Mouse (Mus musculus): ENCODE measurements around the gene Lmo1. TPM values are rescaled to one million over a fixed set of nuclear protein-coding genes. Genes with fewer than 3 reads are reported as not detected.

Gene Lmo1
- polyA plus RNA-seq, 1 experiment from 2014 or later: 2.6 TPM

DNA sequence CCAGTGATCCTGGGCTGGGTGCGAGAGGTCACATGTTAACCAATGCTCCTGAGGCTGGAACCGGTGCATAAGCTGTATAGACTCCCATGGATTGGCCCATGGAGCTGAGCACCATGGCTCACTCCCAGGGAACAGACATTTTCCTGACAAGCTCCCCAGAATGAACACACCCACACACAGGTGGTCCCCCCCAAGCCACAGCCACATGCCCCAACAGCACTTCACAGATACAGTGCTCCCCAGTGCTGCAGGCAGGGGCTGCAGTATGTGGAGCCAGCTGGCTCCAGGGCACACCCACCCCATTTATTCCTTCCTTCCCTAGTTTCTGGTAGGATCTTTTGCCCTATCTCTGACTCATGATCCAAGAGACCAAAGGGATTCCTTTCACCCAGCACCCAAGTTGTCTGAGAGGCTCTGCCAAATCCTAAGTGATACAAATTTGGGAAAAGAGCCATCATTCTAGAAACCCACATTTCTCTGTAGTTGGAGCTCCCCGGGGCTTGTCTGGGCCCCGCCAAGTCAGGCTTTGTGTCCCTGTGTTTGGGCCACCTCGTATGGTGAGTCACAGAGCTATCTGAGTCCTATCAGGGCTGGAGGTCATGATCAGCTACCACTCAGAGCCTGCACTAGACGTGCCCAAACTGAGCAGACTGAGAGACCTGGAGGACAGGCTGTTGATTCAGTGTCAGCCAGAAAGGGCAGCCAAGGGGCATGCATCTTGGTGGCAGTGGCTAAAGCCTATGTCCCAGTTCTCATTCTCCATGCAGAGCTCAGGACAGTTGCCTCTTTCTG is 12.4 kb upstream of the Lmo1 start:
- H3K36me3 ChIP-seq (ENCODE audit: control insufficient read depth, insufficient read depth, low read length): no peaks in the 10 kb centered on the region
- no peaks in the 10 kb centered on the region for H3K27me3 ChIP-seq (ENCODE audit: control insufficient read depth, insufficient read depth, low read length)
- H3K9me3 ChIP-seq (ENCODE audit: control insufficient read depth, low read length): no peaks in the 10 kb centered on the region
- no peak overlapping the region for H3K9ac ChIP-seq (ENCODE audit: low read length)
- no peak overlapping the region for H3K4me2 ChIP-seq (ENCODE audit: low read length)
- ATAC-seq (ENCODE audit: insufficient number of reproducible peaks, insufficient read depth, low FRiP score, low read depth): no peak
- WGBS: 58% methylated on average over 6 of the region's 6 CpGs
- no peak overlapping the region for H3K27ac ChIP-seq (replicated peaks in 1 of 2; ENCODE audit: control insufficient read depth in 1 of 2, insufficient read depth in 1 of 2, low read depth in 2 of 2, low read length in 2 of 2)
- H3K4me1 ChIP-seq (ENCODE audit: control insufficient read depth in 2 of 2, insufficient read depth in 2 of 2, low read length in 2 of 2): peaks cover 14 to 24% of the 10 kb centered on the region in 2 experiments; a peak in 3 of 4 replicates
- no peak overlapping the region for H3K4me3 ChIP-seq (ENCODE audit: control insufficient read depth in 1 of 2, insufficient read depth in 1 of 2, low read depth in 1 of 2, low read length in 2 of 2)

DNA sequence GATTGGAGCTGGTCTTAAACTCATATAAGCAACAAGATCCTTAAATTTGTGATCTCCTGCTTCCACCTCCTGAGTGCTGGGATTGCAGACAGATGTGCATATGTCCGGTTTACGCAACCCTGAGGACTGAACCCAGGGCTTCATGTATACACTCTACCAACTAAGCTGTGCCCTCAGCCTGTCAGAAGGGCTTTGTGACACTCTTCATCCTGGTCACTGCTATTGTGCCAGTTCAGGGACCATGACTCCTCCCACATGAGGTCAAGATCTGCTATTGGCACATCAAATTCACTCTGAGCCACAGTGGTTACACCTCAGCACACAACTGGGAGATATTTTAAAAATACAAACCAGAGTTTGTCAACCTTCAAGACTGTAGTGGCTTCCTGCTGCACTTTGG is 11.0 kb upstream of the Lmo1 start:
- H3K4me3 ChIP-seq (ENCODE audit: control insufficient read depth in 1 of 2, insufficient read depth in 1 of 2, low read depth in 1 of 2, low read length in 2 of 2): no peak overlapping the region
- no peaks in the 10 kb centered on the region for H3K27me3 ChIP-seq (ENCODE audit: control insufficient read depth, insufficient read depth, low read length)
- peaks cover 7 to 12% of the 10 kb centered on the region in 2 experiments; a peak in 3 of 4 replicates for H3K4me1 ChIP-seq (ENCODE audit: control insufficient read depth in 2 of 2, insufficient read depth in 2 of 2, low read length in 2 of 2)
- ATAC-seq (ENCODE audit: insufficient number of reproducible peaks, insufficient read depth, low FRiP score, low read depth): no peak
- no peak overlapping the region for H3K9ac ChIP-seq (ENCODE audit: low read length)
- no peak overlapping the region for H3K27ac ChIP-seq (replicated peaks in 1 of 2; ENCODE audit: control insufficient read depth in 1 of 2, insufficient read depth in 1 of 2, low read depth in 2 of 2, low read length in 2 of 2)
- no peak overlapping the region for H3K4me2 ChIP-seq (ENCODE audit: low read length)
- H3K36me3 ChIP-seq (ENCODE audit: control insufficient read depth, insufficient read depth, low read length): no peaks in the 10 kb centered on the region
- 92% methylated on average over 2 of the region's 2 CpGs for WGBS
- no peaks in the 10 kb centered on the region for H3K9me3 ChIP-seq (ENCODE audit: control insufficient read depth, low read length)

DNA sequence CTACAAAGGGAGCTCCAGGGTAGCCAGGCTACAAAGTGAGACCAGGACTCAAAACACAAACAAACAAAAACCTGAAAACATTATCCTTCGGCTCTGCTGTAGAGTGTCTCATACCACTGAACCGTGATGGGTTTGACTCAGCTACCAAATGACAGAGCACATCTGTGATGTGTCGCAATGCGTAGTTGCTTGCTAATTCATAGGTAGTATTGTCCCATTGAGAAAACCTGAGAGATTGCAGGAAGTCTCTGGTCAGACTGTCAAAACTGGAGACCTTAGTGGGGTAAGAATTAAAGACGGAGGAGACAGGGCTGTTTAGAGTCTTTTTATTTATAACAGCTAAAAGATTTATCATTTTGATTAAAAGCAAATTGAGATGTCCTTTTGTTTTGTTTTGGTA is 10.6 kb upstream of the Lmo1 start:
- no peaks in the 10 kb centered on the region for H3K27me3 ChIP-seq (ENCODE audit: control insufficient read depth, insufficient read depth, low read length)
- no peak overlapping the region for H3K9ac ChIP-seq (ENCODE audit: low read length)
- WGBS: 76% methylated on average over 5 of the region's 5 CpGs
- no peak for ATAC-seq (ENCODE audit: insufficient number of reproducible peaks, insufficient read depth, low FRiP score, low read depth)
- H3K4me2 ChIP-seq (ENCODE audit: low read length): no peak overlapping the region
- H3K4me3 ChIP-seq (ENCODE audit: control insufficient read depth in 1 of 2, insufficient read depth in 1 of 2, low read depth in 1 of 2, low read length in 2 of 2): no peak overlapping the region
- no peaks in the 10 kb centered on the region for H3K9me3 ChIP-seq (ENCODE audit: control insufficient read depth, low read length)
- peaks cover 3 to 8% of the 10 kb centered on the region in 2 experiments; a peak in 3 of 4 replicates for H3K4me1 ChIP-seq (ENCODE audit: control insufficient read depth in 2 of 2, insufficient read depth in 2 of 2, low read length in 2 of 2)
- H3K27ac ChIP-seq (replicated peaks in 1 of 2; ENCODE audit: control insufficient read depth in 1 of 2, insufficient read depth in 1 of 2, low read depth in 2 of 2, low read length in 2 of 2): no peak overlapping the region
- no peaks in the 10 kb centered on the region for H3K36me3 ChIP-seq (ENCODE audit: control insufficient read depth, insufficient read depth, low read length)

DNA sequence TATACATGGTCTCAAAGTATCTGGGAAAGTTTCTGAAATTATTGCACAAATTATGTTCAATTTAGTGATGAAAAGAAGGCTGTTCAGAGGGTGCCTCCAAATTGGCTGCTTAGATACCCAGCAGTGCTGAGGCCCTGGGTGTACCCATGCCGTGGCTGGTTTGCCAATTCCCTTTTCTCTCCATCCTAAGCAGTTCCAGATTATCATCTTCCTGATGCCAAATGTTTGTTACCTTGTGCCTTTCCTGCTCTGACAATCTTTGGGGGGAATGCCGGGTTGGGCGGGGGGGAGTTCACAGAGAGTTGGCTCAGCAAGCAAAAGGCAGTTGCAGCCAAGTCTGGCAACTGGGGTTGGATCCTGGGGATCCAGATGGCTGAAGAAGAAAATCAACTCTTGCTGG is 1.7 kb upstream of the Lmo1 start:
- no peaks in the 10 kb centered on the region for H3K36me3 ChIP-seq (ENCODE audit: control insufficient read depth, insufficient read depth, low read length)
- 58% methylated on average over 3 of the region's 3 CpGs for WGBS
- H3K4me2 ChIP-seq (ENCODE audit: low read length): no peak overlapping the region
- H3K27me3 ChIP-seq (ENCODE audit: control insufficient read depth, insufficient read depth, low read length): peaks cover 55% of the 10 kb centered on the region
- no peak overlapping the region for H3K4me3 ChIP-seq (ENCODE audit: control insufficient read depth in 1 of 2, insufficient read depth in 1 of 2, low read depth in 1 of 2, low read length in 2 of 2)
- ATAC-seq (ENCODE audit: insufficient number of reproducible peaks, insufficient read depth, low FRiP score, low read depth): no peak
- peaks cover 3% of the 10 kb centered on the region in 2 experiments for H3K4me1 ChIP-seq (ENCODE audit: control insufficient read depth in 2 of 2, insufficient read depth in 2 of 2, low read length in 2 of 2)
- H3K9me3 ChIP-seq (ENCODE audit: control insufficient read depth, low read length): no peaks in the 10 kb centered on the region
- no peak overlapping the region for H3K27ac ChIP-seq (replicated peaks in 1 of 2; ENCODE audit: control insufficient read depth in 1 of 2, insufficient read depth in 1 of 2, low read depth in 2 of 2, low read length in 2 of 2)
- H3K9ac ChIP-seq (ENCODE audit: low read length): no peak overlapping the region

DNA sequence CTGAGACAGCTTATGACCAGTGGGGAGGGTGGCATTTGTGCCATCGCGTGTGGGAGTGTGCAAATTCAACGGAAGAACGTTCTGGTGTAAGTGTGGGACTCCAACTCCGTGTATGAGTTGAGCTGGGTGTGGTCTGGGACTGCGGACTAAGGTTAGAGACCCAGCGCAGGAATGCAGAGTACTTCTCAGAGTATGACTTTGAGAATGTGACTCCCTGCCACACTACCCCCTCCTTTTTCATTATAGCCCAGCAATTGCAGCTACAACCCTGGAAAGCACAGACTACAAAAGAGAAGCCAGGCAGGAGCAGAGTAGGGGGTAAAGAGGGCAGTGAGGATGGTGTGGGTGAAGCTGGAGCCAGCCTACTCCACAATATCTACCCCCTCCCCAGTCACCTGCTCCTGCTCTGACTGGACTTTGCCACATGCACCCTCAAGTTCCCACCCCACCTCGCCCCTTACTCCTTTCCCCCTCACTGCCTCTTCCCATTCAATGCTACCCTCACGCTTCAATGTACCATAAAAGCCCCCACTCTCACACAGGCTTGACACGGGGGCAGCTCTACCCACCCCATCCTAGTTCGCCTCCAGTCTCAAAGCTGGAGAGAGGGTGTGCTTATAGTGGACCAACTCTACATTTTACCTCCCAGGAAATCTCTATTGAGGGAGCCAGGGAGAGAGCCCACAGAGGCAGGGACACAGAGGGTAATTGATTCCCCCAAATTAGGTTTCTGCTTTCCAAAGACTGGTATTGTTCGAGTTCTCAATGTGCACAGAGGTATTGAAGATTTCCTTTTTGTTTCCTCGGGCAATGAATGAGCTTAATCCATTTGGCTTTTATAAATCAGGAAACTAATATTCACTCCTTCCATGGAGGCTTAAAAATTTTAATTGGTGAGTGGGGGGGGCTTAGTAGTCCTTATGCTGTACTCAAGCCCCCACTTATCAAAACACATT is 941 bp upstream of the Lmo1 start:
- Histone ChIP-seq H3K9me3 (ENCODE audit: control insufficient read depth, low read length) (no peaks in the 10 kb centered on the region), H3K4me2 (ENCODE audit: low read length) (peak overlapping the region; percentile 98), H3K27ac (replicated peaks in 1 of 2; ENCODE audit: control insufficient read depth in 1 of 2, insufficient read depth in 1 of 2, low read depth in 2 of 2, low read length in 2 of 2) (no peak overlapping the region), H3K9ac (ENCODE audit: low read length) (peak overlapping the region; percentile 70; the same call in 1 of the 2 replicates), H3K4me3 (ENCODE audit: control insufficient read depth in 1 of 2, insufficient read depth in 1 of 2, low read depth in 1 of 2, low read length in 2 of 2) (peak overlapping the region; percentile 58 to 69), H3K4me1 (ENCODE audit: control insufficient read depth in 2 of 2, insufficient read depth in 2 of 2, low read length in 2 of 2) (peaks cover 3% of the 10 kb centered on the region in 2 experiments), H3K36me3 (ENCODE audit: control insufficient read depth, insufficient read depth, low read length) (no peaks in the 10 kb centered on the region), H3K27me3 (ENCODE audit: control insufficient read depth, insufficient read depth, low read length) (peaks cover 63% of the 10 kb centered on the region)
- WGBS: 25% methylated on average over 13 of the region's 13 CpGs
- ATAC-seq (ENCODE audit: insufficient number of reproducible peaks, insufficient read depth, low FRiP score, low read depth): no peak

DNA sequence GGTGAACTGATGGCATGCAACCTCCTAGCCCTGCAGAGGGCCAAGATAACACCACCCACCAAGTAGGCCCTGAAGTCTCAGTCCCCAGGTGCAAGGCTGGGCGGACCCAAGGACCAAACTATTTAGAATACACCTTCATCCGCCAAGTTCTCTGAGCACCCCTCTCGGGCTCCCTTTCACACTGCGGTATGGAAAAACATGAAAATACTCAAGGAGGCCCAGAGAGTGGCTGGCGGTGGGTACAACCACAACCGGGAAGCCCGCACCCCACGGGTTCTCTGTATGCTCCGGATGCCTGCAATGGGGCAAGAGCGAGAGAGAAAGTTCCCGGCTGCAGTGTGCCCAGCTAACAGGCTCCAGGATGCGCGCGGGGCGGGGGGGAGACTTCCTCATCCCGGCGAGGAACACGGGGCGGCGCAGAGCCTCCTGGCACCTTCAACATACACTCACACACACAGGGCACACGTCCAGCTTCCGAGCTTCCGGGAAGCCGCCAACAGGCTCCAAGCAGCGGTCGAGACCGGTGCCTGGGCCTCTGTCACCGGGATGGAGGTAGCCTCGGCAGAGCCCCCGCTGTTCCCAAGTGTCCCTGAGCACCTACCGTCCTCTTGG is 564 bp downstream of the Lmo1 start:
- Histone ChIP-seq H3K27me3 (ENCODE audit: control insufficient read depth, insufficient read depth, low read length) (peaks cover 72% of the 10 kb centered on the region), H3K9me3 (ENCODE audit: control insufficient read depth, low read length) (no peaks in the 10 kb centered on the region), H3K4me3 (ENCODE audit: control insufficient read depth in 1 of 2, insufficient read depth in 1 of 2, low read depth in 1 of 2, low read length in 2 of 2) (peak overlapping the region; percentile 58 to 69), H3K27ac (replicated peaks in 1 of 2; ENCODE audit: control insufficient read depth in 1 of 2, insufficient read depth in 1 of 2, low read depth in 2 of 2, low read length in 2 of 2) (no peak overlapping the region), H3K4me2 (ENCODE audit: low read length) (peak overlapping the region; percentile 98), H3K4me1 (ENCODE audit: control insufficient read depth in 2 of 2, insufficient read depth in 2 of 2, low read length in 2 of 2) (peaks cover 3 to 8% of the 10 kb centered on the region in 2 experiments), H3K36me3 (ENCODE audit: control insufficient read depth, insufficient read depth, low read length) (no peaks in the 10 kb centered on the region), H3K9ac (ENCODE audit: low read length) (peak overlapping the region; percentile 70)
- no peak for ATAC-seq (ENCODE audit: insufficient number of reproducible peaks, insufficient read depth, low FRiP score, low read depth)
- 5% methylated on average over 30 of the region's 31 CpGs for WGBS

DNA sequence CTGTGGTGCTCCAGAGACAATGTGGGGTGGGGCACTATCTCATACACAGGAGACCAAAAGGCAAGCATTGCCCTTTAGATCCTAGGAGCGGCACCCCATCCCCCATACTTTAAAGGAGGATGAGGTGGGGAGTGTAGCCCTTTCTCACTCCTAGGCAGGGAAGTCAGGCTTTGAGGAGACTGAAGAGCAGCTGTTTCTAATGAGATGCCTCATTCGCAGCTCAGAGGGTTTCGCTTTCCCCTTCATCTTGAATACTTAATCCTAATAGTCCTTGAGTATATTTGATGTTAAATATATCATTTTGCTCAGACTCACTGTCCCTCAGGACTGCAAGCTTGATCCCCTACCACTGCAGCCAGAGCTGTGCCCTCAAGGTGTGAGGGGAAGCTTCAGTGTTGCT is 3.1 kb downstream of the Lmo1 start:
- no peak overlapping the region for H3K9ac ChIP-seq (ENCODE audit: low read length)
- ATAC-seq (ENCODE audit: insufficient number of reproducible peaks, insufficient read depth, low FRiP score, low read depth): no peak
- no peak overlapping the region for H3K27ac ChIP-seq (replicated peaks in 1 of 2; ENCODE audit: control insufficient read depth in 1 of 2, insufficient read depth in 1 of 2, low read depth in 2 of 2, low read length in 2 of 2)
- H3K4me3 ChIP-seq (ENCODE audit: control insufficient read depth in 1 of 2, insufficient read depth in 1 of 2, low read depth in 1 of 2, low read length in 2 of 2): no peak overlapping the region
- H3K4me2 ChIP-seq (ENCODE audit: low read length): no peak overlapping the region
- peaks cover 94% of the 10 kb centered on the region for H3K27me3 ChIP-seq (ENCODE audit: control insufficient read depth, insufficient read depth, low read length)
- H3K4me1 ChIP-seq (ENCODE audit: control insufficient read depth in 2 of 2, insufficient read depth in 2 of 2, low read length in 2 of 2): peaks cover 7 to 8% of the 10 kb centered on the region in 2 experiments
- no peaks in the 10 kb centered on the region for H3K36me3 ChIP-seq (ENCODE audit: control insufficient read depth, insufficient read depth, low read length)
- WGBS: 43% methylated on average over 3 of the region's 3 CpGs
- no peaks in the 10 kb centered on the region for H3K9me3 ChIP-seq (ENCODE audit: control insufficient read depth, low read length)

All from heart, embryonic 14.5 days (tissue).